Mouse (Mus musculus) midbrain, embryonic 12.5 days (tissue): ENCODE data around the gene Adcy5. TPM values are rescaled to one million over a fixed set of nuclear protein-coding genes. Genes with fewer than 3 reads are reported as not detected.

Source experiments
- ATAC-seq: fragments of 200-750 bp; cut with Nextera tagmentation; 2 replicates; pipeline ENCODE4 v1.8.0; 2017; ENCODE audit warnings: low read depth, moderate TSS enrichment, moderate library complexity; ENCODE audit not compliant: low FRiP score
- H3K27ac ChIP-seq: fragments of 300-500 bp; sonication (generic); replicated peaks from 2 replicates; pipeline ENCODE4 v1.5.1; 2016; ENCODE audit warnings: mild to moderate bottlenecking
- H3K27me3 ChIP-seq: fragments of 300-500 bp; sonication (generic); 2 replicates; pipeline ENCODE4 v1.6.1; 2016; ENCODE audit warnings: mild to moderate bottlenecking
- H3K36me3 ChIP-seq: fragments of 300-500 bp; sonication (generic); 2 replicates; pipeline ENCODE4 v1.6.1; 2016
- H3K4me1 ChIP-seq: fragments of 300-500 bp; sonication (generic); 2 replicates; pipeline ENCODE4 v1.6.1; 2016
- H3K4me2 ChIP-seq: fragments of 300-500 bp; sonication (generic); replicated peaks from 2 replicates; pipeline ENCODE4 v1.6.1; 2016; ENCODE audit warnings: mild to moderate bottlenecking, moderate library complexity
- H3K4me3 ChIP-seq: fragments of 300-500 bp; sonication (generic); 2 replicates; pipeline ENCODE4 v1.5.1; 2016; ENCODE audit warnings: mild to moderate bottlenecking
- H3K9ac ChIP-seq: fragments of 300-500 bp; sonication (generic); replicated peaks from 2 replicates; pipeline ENCODE4 v1.6.1; 2016; ENCODE audit warnings: mild to moderate bottlenecking, moderate library complexity
- H3K9me3 ChIP-seq: fragments of 300-500 bp; sonication (generic); 2 replicates; pipeline ENCODE4 v1.6.1; 2016; ENCODE audit warnings: mild to moderate bottlenecking
- WGBS: fragments of 180-500 bp; shearing (Covaris S2); methylation state at CpG from one replicate; pipeline ENCODE4 v1.1.7; 2016; 5-methylcytosine and 5-hydroxymethylcytosine counted together
- polyA plus RNA-seq: library from polyadenylated mRNA; unstranded; fragments of >200 nt; fragmentation: Nextera tagmentation; extraction: Ambion mirVana; gene quantifications from 2 replicates; pipeline ENCODE4 v1.2.1, GENCODE M21; 2016

Gene Adcy5
- polyA plus RNA-seq, 1 experiment from 2014 or later: 3.6 TPM

DNA sequence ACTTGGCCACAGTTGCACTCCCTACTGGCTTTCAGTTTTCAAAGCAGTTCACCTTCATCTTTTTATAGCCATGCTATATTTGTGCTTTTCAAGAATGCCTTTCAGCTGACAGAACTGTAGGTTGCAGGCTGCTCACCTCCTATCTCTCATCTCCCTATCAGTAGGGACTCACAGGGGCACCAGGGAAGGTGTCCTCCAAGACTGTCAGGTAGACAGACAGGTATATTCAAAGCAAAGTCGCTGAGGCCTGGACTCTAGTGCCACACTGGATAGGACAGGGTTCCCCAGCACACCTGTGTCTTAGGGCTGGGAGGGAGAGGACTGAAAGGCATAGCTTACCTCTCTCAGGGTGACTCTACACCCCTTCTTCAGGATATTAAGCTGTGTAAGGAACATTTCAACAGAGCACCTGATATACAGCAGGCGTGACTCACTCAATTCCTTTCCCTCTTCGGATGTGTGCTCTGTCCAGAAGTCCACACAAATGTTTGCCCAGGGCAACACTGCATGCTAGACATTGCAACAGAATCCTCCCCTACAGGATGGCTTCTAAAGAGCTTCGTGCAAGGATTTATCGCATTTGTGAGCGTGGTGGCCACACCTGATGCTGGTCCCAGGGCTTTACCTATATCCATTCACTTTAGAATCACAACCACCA, 153.9 kb downstream of the Adcy5 start:
- Histone ChIP-seq H3K4me3 (no peak overlapping the region), H3K9ac (no peak overlapping the region), H3K27ac (no peak overlapping the region), H3K9me3 (no peaks in the 10 kb centered on the region), H3K27me3 (no peaks in the 10 kb centered on the region), H3K4me1 (peaks cover 7% of the 10 kb centered on the region), H3K36me3 (peaks cover 13% of the 10 kb centered on the region), H3K4me2 (no peak overlapping the region)
- ATAC-seq: no peak
- 91% methylated on average over 6 of the region's 6 CpGs for WGBS

GRCm38 (mm10) chr16:35309634-35310033, 155.0 kb downstream of the Adcy5 start:
- Histone ChIP-seq H3K9ac (no peak overlapping the region), H3K4me1 (peaks cover 7% of the 10 kb centered on the region), H3K4me3 (no peak overlapping the region), H3K27me3 (no peaks in the 10 kb centered on the region), H3K36me3 (peaks cover 14% of the 10 kb centered on the region; the same call in 1 of the 2 replicates), H3K9me3 (no peaks in the 10 kb centered on the region), H3K4me2 (no peak overlapping the region), H3K27ac (no peak overlapping the region)
- WGBS: 92% methylated on average over 4 of the region's 4 CpGs
- ATAC-seq: no peak

DNA sequence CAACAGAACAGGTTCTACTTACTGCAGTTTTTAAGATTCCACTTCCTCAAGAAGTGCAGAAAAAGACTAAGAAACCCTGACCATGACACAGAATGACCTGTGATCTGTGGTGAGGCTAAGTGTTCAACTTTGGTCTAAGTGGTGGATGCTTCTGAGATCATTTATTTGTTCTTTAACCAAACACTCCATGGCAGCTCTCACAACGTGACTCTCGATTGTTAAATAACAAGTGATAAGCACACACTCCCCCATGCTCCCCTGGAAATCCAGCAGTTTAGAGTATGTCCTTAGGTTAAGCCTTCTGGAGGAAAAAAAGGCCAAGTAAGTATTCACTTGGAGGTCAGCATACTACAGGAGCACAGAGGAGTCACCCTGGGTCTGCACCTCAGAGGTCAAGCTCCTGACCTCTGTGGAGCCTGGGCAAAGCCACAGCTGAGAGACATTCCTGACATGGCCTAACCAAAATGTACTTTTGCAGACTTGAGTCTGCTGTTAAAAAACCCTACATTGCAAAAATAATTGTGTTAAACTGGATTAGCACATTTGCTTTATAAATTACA, 156.0 kb downstream of the Adcy5 start:
- Histone ChIP-seq H3K9me3 (no peaks in the 10 kb centered on the region), H3K36me3 (peaks cover 14% of the 10 kb centered on the region; the same call in 1 of the 2 replicates), H3K9ac (no peak overlapping the region), H3K4me3 (no peak overlapping the region), H3K27ac (no peak overlapping the region), H3K4me2 (no peak overlapping the region), H3K4me1 (peaks cover 7% of the 10 kb centered on the region), H3K27me3 (no peaks in the 10 kb centered on the region)
- ATAC-seq: no peak
- WGBS: 36% methylated on average over 2 of the region's 2 CpGs

GRCm38 (mm10) chr16:35311586-35311985, 156.9 kb downstream of the Adcy5 start:
- ATAC-seq: 0 out of 2 replicates have a peak, but pooled peaks have one; percentile 16
- Histone ChIP-seq H3K4me2 (no peak overlapping the region), H3K27me3 (no peaks in the 10 kb centered on the region), H3K4me1 (peaks cover 7% of the 10 kb centered on the region), H3K4me3 (no peak overlapping the region), H3K9ac (no peak overlapping the region), H3K36me3 (peaks cover 14% of the 10 kb centered on the region; the same call in 1 of the 2 replicates), H3K27ac (no peak overlapping the region), H3K9me3 (no peaks in the 10 kb centered on the region)
- WGBS: 56% methylated on average over 8 of the region's 8 CpGs

DNA sequence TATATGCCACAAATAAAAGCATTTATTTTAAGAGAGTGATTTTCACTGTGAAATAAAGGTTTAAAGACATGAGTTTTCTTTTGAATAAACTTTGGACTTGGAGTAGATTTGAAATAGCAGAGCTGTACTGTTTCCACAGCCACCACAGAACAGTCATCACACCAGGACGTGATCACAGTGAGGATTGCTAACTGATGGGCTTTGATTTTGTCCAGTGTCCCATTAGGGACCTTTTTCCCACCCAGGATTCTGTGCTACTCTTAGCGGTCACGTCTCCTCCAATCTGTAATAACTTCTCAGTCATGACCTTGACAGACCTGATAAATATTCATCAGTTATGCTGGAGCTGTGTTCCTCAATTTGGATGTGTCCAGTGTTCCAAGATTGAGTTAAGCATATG, 160.8 kb downstream of the Adcy5 start:
- H3K4me3 ChIP-seq: no peak overlapping the region
- H3K27me3 ChIP-seq: no peaks in the 10 kb centered on the region
- no peaks in the 10 kb centered on the region for H3K9me3 ChIP-seq
- H3K4me2 ChIP-seq: no peak overlapping the region
- peaks cover 13% of the 10 kb centered on the region for H3K36me3 ChIP-seq
- no peak overlapping the region for H3K9ac ChIP-seq
- ATAC-seq: no peak
- 71% methylated on average over 3 of the region's 3 CpGs for whole genome bisulfite sequencing
- H3K27ac ChIP-seq: no peak overlapping the region
- H3K4me1 ChIP-seq: peaks cover 7% of the 10 kb centered on the region

GRCm38 (mm10) chr16:35316856-35317264, 162.2 kb downstream of the Adcy5 start:
- no peaks in the 10 kb centered on the region for H3K9me3 ChIP-seq
- no peak for ATAC-seq

GRCm38 (mm10) chr16:35317460-35317859, 162.8 kb downstream of the Adcy5 start:
- H3K4me3 ChIP-seq: no peak overlapping the region
- no peak overlapping the region for H3K4me2 ChIP-seq
- H3K9me3 ChIP-seq: no peaks in the 10 kb centered on the region
- no peak overlapping the region for H3K9ac ChIP-seq
- ATAC-seq: no peak
- no peaks in the 10 kb centered on the region for H3K4me1 ChIP-seq
- no peak overlapping the region for H3K27ac ChIP-seq
- H3K27me3 ChIP-seq: no peaks in the 10 kb centered on the region
- H3K36me3 ChIP-seq: peaks cover 13% of the 10 kb centered on the region
- WGBS: 84% methylated on average over 5 of the region's 5 CpGs

More at GRCm38 (mm10) chr16:35316856-35317264, 162.2 kb downstream of the Adcy5 start:
- Histone ChIP-seq H3K27ac (no peak overlapping the region), H3K4me2 (no peak overlapping the region), H3K9ac (no peak overlapping the region), H3K27me3 (no peaks in the 10 kb centered on the region), H3K4me1 (peaks cover under 1% of the 10 kb centered on the region; the same call in 1 of the 2 replicates), H3K4me3 (no peak overlapping the region), H3K36me3 (peaks cover 13% of the 10 kb centered on the region)

- WGBS: 83% methylated on average over 6 of the region's 6 CpGs
Measured at GRCm38 (mm10) chr16:35318397-35318796, 163.7 kb downstream of the Adcy5 start.

GRCm38 (mm10) chr16:35319335-35319734, 164.7 kb downstream of the Adcy5 start:
- Histone ChIP-seq H3K4me2 (no peak overlapping the region), H3K4me3 (no peak overlapping the region), H3K9me3 (no peaks in the 10 kb centered on the region), H3K27me3 (no peaks in the 10 kb centered on the region), H3K9ac (no peak overlapping the region), H3K4me1 (no peaks in the 10 kb centered on the region), H3K27ac (no peak overlapping the region), H3K36me3 (peaks cover 3% of the 10 kb centered on the region; the same call in 1 of the 2 replicates)
- WGBS: 45% methylated on average over 4 of the region's 4 CpGs
- ATAC-seq: no peak

More at GRCm38 (mm10) chr16:35318397-35318796, 163.7 kb downstream of the Adcy5 start:
- no peak overlapping the region for H3K27ac ChIP-seq
- H3K4me3 ChIP-seq: no peak overlapping the region
- H3K9me3 ChIP-seq: no peaks in the 10 kb centered on the region
- H3K27me3 ChIP-seq: no peaks in the 10 kb centered on the region
- H3K9ac ChIP-seq: no peak overlapping the region
- no peak for ATAC-seq
- H3K4me1 ChIP-seq: no peaks in the 10 kb centered on the region
- H3K36me3 ChIP-seq: peaks cover 10% of the 10 kb centered on the region
- no peak overlapping the region for H3K4me2 ChIP-seq

GRCm38 (mm10) chr16:35319773-35320172, 165.1 kb downstream of the Adcy5 start:
- H3K36me3 ChIP-seq: peaks cover 3% of the 10 kb centered on the region; the same call in 1 of the 2 replicates
- no peak overlapping the region for H3K27ac ChIP-seq
- ATAC-seq: no peak
- no peak overlapping the region for H3K4me2 ChIP-seq
- WGBS: 85% methylated on average over 2 of the region's 2 CpGs
- no peaks in the 10 kb centered on the region for H3K4me1 ChIP-seq
- no peaks in the 10 kb centered on the region for H3K27me3 ChIP-seq
- no peak overlapping the region for H3K9ac ChIP-seq
- H3K9me3 ChIP-seq: no peaks in the 10 kb centered on the region
- no peak overlapping the region for H3K4me3 ChIP-seq

- Histone ChIP-seq H3K27ac (no peak overlapping the region), H3K27me3 (no peaks in the 10 kb centered on the region), H3K9ac (no peak overlapping the region), H3K9me3 (no peaks in the 10 kb centered on the region), H3K4me1 (no peaks in the 10 kb centered on the region; the same call in 1 of the 2 replicates), H3K36me3 (peaks cover 7% of the 10 kb centered on the region), H3K4me3 (no peak overlapping the region), H3K4me2 (no peak overlapping the region)
- ATAC-seq: no peak
- WGBS: 44% methylated on average over 1 of the region's 1 CpGs
Measured at GRCm38 (mm10) chr16:35330451-35330850, 175.8 kb downstream of the Adcy5 start.
